In the genomic region with DNA sequence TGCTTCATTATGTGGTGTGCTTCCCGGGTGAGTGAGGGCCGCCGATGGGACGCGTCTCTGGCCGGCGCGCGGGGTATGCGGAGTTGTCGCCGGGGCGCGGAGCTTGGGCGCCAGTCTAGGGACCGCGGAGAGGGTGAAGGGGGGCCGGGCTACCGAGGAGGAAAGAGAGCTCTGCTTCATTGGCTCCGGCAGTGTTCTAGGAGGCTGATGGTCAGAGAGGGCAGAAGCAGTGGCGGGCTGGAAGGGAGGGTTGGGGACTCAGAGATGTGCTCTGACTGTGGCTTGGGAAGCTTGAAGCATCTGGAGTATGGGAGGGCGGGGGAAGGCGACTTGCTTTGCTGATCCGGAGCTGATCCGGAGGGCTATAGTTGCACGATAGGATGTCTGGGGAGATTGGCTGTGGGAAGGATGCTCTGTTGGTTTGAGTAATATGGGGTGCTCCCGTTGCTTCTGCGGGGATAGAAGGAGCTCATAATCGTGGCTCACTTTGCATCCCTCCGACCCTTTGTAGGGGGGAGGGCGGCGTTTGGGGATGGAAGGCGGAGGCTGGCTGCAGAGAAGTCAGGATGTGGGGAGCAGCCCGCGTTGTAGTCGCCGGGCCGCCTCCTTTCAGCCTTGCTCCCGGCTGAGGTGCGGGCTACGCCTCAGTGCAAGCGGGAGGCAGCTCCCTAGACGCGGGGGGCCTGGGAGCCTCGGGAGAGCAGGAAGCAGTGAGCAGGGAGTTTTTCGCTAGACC, we compare ENCODE assay signal across 8 mouse cellular contexts. TPM values are rescaled to one million over a fixed set of nuclear protein-coding genes. Genes with fewer than 3 reads are reported as not detected.
DNase-seq lines count a peak whose midpoint lies in the region; ATAC-seq and TF ChIP-seq lines count a peak whose summit lies in the region.

No protein-coding gene starts in this region.

- intact Hi-C loops in heart, postnatal 36 days (cut with DNase I), result loop anchor here (2.0 to 10.0 kb wide), 7 partner anchors 83 to 508 kb away; partner anchors contain the start of gene Fhit

- TF ChIP-seq CTCF in lung, adult 2 months (IDR thresholded peaks at IDR 0.05; ENCODE audit: insufficient read depth, low read length), result no peak

- no peaks in the 10 kb centered on the region for H3K36me3 ChIP-seq in ES-E14 (ENCODE audit: control insufficient read depth, insufficient read depth, low read length, poor library complexity, severe bottlenecking)

- WGBS in lung, adult 2 months, result 1% methylated on average over 46 of the region's 46 CpGs

- no peak for DNase-seq in ES-E14 (ENCODE audit: low read depth, low spot score)
- DNase-seq in cerebellum, adult 8-10 months, result peak; percentile 55
- peak; percentile 67 to 79 for DNase-seq in heart, postnatal 36 days
- peak; percentile 21 for DNase-seq in layer of hippocampus, adult 9-11 months
- peak; percentile 63 for DNase-seq in lung, adult 2 months
- DNase-seq in ovary, postnatal 36 days (ENCODE audit: low spot score), result peak; percentile 67
- no peak for DNase-seq in spleen, postnatal 14 days (ENCODE audit: low spot score in 2 of 2)

- peak overlapping the region; percentile 84 to 92 for H3K4me3 ChIP-seq in ES-E14 (ENCODE audit: insufficient read depth in 1 of 2, low read depth in 1 of 2, low read length in 2 of 2, poor library complexity in 1 of 2, severe bottlenecking in 1 of 2)
- peak overlapping the region; percentile 81 for H3K4me3 ChIP-seq in lung, adult 2 months (replicated peaks; ENCODE audit: extremely low read depth, low read depth, low read length)

- peak overlapping the region; percentile 93; the same call in 1 of the 2 replicates for H3K27ac ChIP-seq in ES-E14 (ENCODE audit: insufficient read depth, low read depth, low read length, poor library complexity, severe bottlenecking)

- peak; percentile 31 for ATAC-seq in frontal cortex, adult (ENCODE audit: low TSS enrichment)

- H3K9me3 ChIP-seq in ES-E14 (ENCODE audit: control insufficient read depth, insufficient read depth, low read depth, low read length), result no peaks in the 10 kb centered on the region

- peak overlapping the region; percentile 91 for H3K9ac ChIP-seq in ES-E14 (ENCODE audit: insufficient read depth, low read depth, low read length, poor library complexity, severe bottlenecking)

- H3K4me1 ChIP-seq in ES-E14 (ENCODE audit: control insufficient read depth in 2 of 2, insufficient read depth in 2 of 2, low read length in 2 of 2, poor library complexity in 1 of 2), result peaks cover 2 to 9% of the 10 kb centered on the region in 2 experiments; a peak in 3 of 4 replicates
- peaks cover 4% of the 10 kb centered on the region for H3K4me1 ChIP-seq in lung, adult 2 months (ENCODE audit: control insufficient read depth, insufficient read depth, low read length)

- TF ChIP-seq POLR2A in lung, adult 2 months (IDR thresholded peaks at IDR 0.05; ENCODE audit: borderline replicate concordance, extremely low read depth, low read depth, low read length), result 0 out of 2 replicates have a peak, but pooled peaks have one; percentile 8

- in situ Hi-C loops in ES-E14 (cut with MboI; ENCODE audit: low sequenced_read_pairs in 2 of 2, unreplicated experiment in 2 of 2), result loop anchor here (25.0 kb wide), 1 partner anchor 583 kb away; no protein-coding TSS in a partner anchor

TF ChIP-seq in ES-E14, 5 proteins besides CTCF, POLR2A, EP300 and RAD21:
- TF ChIP-seq ZC3H11A (IDR thresholded peaks at IDR 0.05; ENCODE audit: borderline replicate concordance, low read depth, low read length), result no peak

RNA-seq across cellular contexts. Expression of gene Ptprg, which starts 1.1 kb away (rescaled TPM):
- total RNA-seq in ES-E14 (2012; rRNA removed), result 59.8 and 75.6 TPM in 2 replicates
- 10 to 100 TPM; 51.9 to 66.2 TPM for total RNA-seq in heart, postnatal 36 days (2021)
- 79.0 and 79.9 TPM in 2 replicates for polyA plus RNA-seq in lung, adult 2 months (2012; rRNA removed)

Comparison
In these comparisons a context has a peak if more than half of its experiments do, and no peak if none do; other contexts are left out.
1. DNase-seq: peak in cerebellum, adult 8-10 months (single experiment), heart, postnatal 36 days (2 of 2), layer of hippocampus, adult 9-11 months (single experiment), lung, adult 2 months (single experiment) and ovary, postnatal 36 days (single experiment); none in ES-E14 (single experiment) and spleen, postnatal 14 days (0 of 2).